Mouse (Mus musculus) bone marrow macrophage, adult 2 months (primary cell): Measurements from ENCODE around the gene Gm20661.

Experiments
- CTCF ChIP-seq: IDR thresholded peaks from 2 replicates; pipeline ENCODE4 v1.5.1; 2012; ENCODE audit warnings: low read depth, mild to moderate bottlenecking, low read length, moderate library complexity
- POLR2A ChIP-seq: IDR thresholded peaks from 2 replicates; pipeline ENCODE4 v1.6.1; 2012; ENCODE audit warnings: mild to moderate bottlenecking, low read depth, low read length, borderline replicate concordance

DNA sequence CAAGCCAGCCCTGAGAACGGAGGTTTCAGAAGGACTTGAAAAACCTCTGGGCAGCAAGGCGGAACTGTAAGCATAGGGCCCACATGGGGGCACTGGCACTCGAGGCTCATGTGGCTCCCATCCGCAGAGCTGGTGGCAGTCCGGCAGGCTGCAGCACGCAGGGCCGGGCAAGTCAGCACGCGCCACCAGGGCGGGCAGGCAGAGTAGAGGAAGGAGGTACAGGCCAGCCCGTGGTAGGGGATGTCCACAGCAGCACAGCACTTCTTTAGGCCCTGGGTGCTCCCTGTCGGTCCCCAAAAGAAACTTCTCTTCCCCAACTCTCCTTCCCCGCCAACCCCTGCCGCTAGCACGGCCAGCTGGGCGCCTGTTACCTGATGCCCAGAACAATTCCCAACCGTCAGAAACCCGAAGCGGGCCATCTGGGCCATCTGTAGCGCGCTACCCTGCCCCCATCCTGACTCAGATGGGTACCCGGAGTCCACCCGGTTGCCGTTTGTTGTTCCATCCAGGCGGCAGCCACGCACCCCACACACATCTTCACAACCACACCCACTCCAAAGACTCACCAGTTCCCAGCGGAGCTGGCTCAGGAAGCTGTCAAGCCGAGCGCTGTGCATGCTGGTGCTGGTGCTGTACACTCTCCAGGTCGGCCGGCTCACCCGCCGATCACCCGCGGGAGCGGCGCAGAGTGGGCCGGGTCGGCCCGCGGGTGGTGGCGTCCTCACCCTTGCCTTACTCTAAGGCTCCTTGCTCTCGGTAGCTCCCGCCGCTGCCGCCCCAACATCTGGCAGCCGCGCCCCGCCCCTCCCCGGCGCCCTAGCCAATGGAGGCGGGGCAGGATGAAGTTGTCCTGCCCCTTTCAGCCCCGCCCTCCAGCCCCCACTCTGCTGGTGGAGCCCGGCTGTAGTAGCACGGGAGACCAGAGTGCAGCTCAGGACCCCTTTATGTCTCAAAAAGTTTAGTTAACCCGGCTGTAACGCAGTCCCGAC lies 2.6 kb downstream of the Gm20661 start, which contains the start of gene Inka1:
- TF ChIP-seq CTCF (no peak), POLR2A (no peak)
